Mouse (Mus musculus) left cerebral cortex, adult 18-20 months (tissue): ENCODE results near the gene Ift81. TPM values are rescaled to one million over a fixed set of nuclear protein-coding genes. Genes with fewer than 3 reads are reported as not detected.

Experiments used
- DNase-seq, 2 experiments: peaks; one replicate each; pipeline ENCODE4 v3.0.0; 2021 to 2022; ENCODE audit warnings: low spot score in 2 of 2, mixed read lengths in 1 of 2
- total RNA-seq, 2 experiments: library from RNA; stranded (reverse); gene quantifications; 2 replicates each; pipeline ENCODE4 v1.2.3; 2021

Gene Ift81
- total RNA-seq, 2 experiments from 2014 or later: 50.6 to 53.3 TPM

- peak; percentile 89 to 95 for DNase-seq
These were observed 12.9 kb upstream of the Ift81 start for GRCm38 (mm10) chr5:122627243-122627642.

- DNase-seq: no peak
These were observed 11.4 kb upstream of the Ift81 start for GRCm38 (mm10) chr5:122625565-122626252.

DNA sequence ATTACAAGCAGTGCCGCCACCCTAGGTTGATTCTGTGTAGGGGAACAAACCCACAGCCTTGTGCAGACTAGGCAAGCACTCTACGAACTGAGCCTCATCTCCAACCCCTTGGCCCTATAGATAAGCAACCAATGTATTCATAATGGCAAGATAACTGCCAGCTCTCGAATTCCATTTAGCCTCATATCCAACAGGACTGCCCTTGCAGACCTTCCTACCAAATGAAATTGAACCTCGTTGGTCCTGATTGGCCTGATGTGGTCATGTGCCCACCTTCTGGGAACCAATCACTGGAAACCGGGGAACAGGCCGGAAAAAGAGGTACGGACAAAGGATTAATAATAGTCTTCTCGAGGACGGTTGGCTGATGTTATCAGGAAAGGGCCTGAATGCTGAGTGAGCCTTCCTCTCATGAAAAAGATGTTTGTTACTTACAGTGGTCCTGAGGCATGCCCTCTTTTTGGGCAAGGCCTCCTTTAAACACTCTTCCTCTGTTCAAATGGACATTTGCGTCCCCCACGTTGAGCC lies 10.7 kb upstream of the Ift81 start:
- DNase-seq: no peak

GRCm38 (mm10) chr5:122623861-122624260 lies 9.5 kb upstream of the Ift81 start:
- DNase-seq: no peak

DNA sequence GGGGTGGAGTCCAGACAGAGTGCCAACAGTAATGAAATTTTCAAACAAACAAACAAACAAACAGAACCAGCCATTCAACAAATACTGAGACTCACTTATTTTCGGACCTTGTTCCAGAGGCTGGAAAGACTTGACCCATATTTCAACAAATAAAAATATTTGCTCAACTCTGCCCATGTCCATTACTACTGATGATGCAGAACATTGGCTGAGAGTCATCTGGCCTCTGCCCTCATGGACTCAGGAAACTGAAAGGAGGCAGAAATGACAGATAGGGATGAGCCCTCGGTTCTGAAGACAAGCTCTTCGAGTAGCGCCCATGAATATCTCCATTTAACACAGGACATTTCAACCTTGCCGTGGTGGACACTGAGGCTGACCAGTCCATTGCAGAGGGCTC lies 8.2 kb upstream of the Ift81 start:
- no peak for DNase-seq

DNA sequence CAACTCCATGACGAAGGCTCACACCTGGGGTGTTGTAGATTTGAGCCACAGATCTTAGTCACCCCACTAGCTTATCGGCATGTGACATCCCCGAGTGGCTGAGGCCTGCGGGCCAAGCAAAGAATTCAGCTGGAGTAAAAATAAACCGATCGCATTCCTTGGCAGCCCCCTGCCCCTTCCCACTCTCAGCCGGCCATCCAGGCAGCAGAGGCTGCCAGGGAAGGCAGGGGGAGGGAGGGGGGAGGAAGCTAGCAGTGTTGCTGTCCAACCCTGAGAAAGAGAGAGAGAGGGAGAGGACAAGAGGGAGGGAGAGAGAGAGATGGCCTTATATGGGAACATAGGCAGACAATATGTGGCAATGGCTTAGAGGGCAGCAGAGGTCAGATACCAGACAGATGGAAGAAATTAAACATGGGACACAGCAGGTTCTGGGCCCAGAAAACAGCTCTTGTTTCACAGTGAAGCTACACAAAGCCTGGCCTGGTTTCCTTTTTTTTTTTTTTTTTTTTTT lies 7.1 kb upstream of the Ift81 start:
- DNase-seq: peak in 1 of 2 experiments; percentile 20

DNA sequence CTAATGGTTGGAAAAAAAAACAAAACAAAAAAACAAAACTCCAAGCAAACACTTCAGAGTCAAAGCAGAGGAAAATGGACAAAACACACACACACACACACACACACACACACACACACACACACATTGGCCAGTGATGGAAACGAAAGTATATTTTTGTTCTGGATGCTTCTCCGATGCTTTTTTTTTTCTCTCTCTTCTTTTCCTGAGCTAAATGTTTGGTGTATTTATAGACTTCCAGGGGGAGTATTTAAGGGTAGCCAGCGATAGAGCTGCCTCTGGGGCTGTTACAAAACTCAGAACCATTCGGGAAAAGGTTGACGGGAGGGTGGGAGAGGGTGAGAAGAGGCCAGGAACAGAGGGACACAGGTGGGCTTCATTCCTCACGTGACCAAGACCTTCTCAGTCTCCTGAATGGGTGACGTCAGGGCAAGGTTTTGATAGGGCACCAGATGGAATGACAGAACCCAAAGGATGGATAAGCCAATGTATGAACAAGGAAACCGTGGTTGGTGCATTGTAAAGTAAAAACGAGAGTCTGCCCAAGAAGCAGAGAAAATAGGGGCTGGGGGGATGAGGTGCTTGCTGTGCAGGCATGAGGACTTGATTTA lies 5.5 kb upstream of the Ift81 start:
- DNase-seq: no peak

DNA sequence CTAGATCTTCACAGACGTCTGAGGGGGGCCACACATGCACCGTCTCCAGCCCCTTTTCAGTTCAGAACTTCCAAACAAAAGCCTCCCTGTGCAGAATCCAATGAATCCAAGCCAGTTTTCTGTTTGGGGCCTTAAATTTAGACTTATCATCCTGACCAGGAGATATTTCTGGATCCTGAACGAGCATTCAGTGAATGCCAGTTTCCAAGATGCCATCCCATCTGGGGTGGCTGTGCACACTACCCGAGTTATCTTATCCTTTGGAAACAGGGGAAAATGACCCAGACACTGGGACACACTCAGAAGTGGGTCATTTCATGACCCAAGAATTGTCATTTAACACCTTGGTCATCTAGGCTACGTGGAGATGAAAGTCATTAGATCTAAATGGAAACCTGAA lies 3.4 kb upstream of the Ift81 start:
- DNase-seq: peak in 1 of 2 experiments; percentile 36

GRCm38 (mm10) chr5:122611651-122612050 lies 2.7 kb downstream of the Ift81 start:
- no peak for DNase-seq

GRCm38 (mm10) chr5:122604894-122605293 lies 9.4 kb downstream of the Ift81 start:
- DNase-seq: no peak

DNA sequence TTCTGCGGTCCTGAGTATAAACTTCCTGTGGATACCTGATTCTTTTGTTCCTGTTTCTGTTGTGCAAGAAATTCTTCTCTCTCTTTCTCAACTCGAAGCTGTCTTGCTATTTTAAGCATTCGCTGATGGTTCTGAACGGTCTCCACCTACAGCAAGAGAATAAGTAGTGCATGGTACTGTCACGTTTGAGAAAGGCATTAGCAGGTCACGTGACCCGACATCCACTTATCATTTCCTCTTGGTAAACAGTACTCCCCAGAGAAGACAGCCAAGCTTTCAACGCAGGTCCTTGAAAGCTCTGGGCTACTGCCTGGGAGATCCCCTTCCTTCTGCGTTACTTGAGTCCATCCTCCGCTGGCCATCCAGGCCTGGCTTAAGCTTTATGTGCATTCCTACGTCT lies 12.1 kb downstream of the Ift81 start:
- no peak for DNase-seq

DNA sequence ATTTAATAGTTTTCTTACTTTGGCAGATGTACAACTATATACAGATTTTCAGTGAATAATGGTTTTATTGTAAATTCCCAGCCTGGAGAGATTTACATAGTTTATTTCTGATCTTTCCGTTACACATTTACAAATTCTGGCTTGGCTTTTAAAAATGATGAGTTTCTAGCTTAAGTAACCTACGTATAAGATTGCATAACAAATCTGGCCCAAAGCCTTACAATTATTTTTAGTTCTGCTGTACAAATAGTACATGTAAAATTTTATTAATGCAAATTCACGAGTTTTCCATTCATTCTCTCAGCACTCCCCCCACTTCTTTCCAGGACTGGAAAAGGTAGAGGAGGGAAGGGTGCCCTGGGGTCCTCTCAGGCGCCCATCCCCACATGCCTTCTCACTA lies 18.8 kb downstream of the Ift81 start:
- DNase-seq: no peak

DNA sequence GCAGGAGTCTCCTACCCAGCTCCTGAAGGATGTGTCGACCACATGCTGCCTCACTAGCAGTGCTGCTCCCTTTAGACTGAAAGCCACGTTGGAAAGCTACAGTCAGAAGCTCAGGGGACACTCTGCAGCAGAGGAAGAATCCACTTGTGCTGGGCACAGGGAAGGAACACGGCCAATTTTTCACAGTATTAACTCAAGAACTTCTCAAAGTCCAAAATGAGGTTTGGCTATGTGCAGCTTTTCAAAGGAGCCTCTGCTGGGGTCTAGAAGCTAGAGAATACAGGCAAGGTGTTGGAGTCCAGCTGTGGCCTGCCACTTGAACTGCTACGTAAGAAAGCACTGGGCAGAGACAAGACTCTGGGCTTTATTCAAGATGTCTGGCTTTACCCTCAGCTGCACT lies 24.4 kb downstream of the Ift81 start:
- DNase-seq: no peak

DNA sequence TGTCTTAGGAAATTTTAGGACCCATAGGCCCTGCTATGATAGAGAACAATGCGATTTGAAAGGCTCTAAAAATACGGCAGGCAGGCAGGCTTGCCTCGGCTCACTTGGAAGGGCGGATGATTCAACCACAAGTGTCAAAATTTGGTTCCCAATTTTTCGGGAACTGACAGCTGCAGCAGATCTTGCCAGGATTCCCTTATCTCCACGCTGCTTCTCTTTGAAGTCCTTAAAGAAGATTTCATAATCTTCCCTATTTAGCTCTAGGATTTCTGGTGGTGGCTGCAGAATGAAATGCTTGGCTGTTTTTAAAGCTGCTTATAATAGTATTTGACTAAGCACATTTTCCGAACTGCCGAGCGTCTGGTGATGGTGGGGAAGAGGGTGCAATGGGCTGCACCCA lies 28.8 kb downstream of the Ift81 start:
- peak; percentile 63 to 71 for DNase-seq

DNA sequence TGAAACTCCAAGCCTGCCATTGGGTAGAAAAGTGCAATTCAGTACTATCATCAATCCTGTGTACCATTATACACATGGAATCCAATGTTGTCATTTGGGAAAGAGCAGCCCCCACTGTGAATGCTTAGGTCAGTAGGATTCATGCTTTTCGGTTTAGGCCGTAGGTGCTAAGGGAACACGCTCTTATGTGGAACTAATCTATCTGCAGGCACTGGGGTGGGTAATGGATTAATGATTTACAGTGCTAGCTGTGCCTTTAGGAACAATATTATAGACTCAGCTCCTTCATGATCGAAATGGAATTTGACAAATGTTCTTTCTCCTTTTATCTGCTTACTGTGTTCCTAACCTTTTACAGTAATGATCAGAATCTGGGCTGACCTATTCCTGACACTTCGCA lies 30.2 kb downstream of the Ift81 start:
- DNase-seq: no peak

DNA sequence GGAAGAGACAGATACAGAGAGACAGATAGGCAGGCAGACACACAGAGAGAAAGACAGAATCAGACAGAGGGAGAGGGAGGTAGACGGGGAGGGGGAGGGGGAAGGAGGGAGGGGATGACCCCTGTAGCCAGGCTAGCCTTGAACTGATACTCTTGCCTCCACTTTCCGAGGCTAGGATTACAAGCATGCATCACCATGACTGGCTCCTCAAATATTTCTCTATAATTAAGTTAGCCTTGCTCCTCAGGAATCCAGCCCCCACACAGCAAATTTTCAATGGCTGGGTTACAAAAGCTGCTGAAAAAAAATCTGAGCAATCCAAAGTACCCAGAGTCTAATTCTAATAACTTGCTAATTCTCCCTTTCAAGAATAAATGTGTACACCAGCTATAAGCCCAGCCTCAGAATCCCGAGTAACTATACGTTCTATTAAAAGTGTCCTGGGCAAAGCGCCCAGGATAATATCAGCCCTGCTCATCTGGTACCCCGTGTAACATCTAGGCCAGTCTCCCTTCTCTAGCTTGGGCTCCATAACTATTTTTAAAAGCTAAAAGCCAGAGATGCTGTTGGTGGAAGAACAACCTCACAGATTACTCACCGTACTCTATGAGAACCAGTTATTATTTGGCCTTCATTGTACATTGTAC lies 37.5 kb downstream of the Ift81 start:
- no peak for DNase-seq

DNA sequence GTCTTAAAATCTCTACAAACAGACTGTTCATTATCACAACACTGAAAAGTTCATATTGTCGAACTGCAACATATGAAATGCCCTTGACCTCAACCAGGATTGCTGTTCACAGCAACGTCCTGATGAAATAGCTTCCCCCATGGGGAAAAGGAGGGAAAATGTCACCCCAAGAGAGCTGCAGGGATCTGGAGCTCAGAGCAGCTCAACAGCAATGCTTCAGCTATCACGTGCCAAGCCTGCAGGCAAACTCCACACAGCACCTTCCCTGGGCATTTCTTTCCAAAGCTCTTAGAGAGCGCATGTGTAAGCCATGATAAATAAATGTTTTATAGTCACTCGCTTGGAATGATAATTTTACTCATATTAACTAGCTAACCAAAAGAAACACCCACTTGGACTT lies 42.3 kb downstream of the Ift81 start:
- no peak for DNase-seq

- DNase-seq: peak; percentile 51 to 58
These were observed 47.7 kb downstream of the Ift81 start for GRCm38 (mm10) chr5:122566626-122567025.

DNA sequence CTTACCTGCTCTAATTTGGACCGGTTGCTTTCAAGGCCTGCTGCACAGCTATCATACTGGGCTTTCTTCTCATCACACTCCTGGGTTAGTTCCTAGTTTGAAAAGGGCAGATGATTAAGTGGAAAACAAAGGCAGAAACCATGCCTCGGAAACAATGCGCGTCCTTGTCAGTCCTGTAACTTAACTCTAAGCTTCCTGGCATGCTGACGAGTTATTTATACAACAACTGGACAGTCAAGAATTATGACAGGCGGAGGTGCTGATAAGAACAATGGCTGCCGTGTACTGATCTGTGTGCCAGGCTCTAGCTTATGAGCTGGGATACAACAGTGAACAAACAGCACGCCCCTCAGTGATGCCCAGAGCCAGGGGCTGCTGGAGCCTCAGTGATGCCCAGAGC lies 53.7 kb downstream of the Ift81 start:
- no peak for DNase-seq

GRCm38 (mm10) chr5:122558127-122558526 lies 56.2 kb downstream of the Ift81 start:
- no peak for DNase-seq

GRCm38 (mm10) chr5:122555107-122555506 lies 59.2 kb downstream of the Ift81 start:
- no peak for DNase-seq

GRCm38 (mm10) chr5:122552638-122553037 lies 61.7 kb downstream of the Ift81 start:
- DNase-seq: peak; percentile 28 to 38
